Mouse (Mus musculus) embryonic facial prominence, embryonic 14.5 days (tissue): ENCODE measurements at regions not wholly inside any gene's neighbourhood (a gene's known extent, or its start where the extent isn't known, plus 50 kb on each side); places are given as distances from the start of the nearest gene placed in this dataset.
"Not testable (repeated sequence)": the region's sequence is repeated elsewhere in the genome, so short reads cannot be mapped to it uniquely, and the experiment has no call there.

Experiments
- ATAC-seq: fragments of 200-750 bp; cut with Nextera tagmentation; 2 replicates; pipeline ENCODE4 v1.8.0; 2017; ENCODE audit warnings: low read depth, moderate number of reproducible peaks, moderate TSS enrichment
- DNase-seq: peaks from one replicate; pipeline ENCODE4 v3.0.0-alpha.2; 2015; ENCODE audit warnings: low spot score
- H3K27ac ChIP-seq: fragments of 300-500 bp; sonication (generic); replicated peaks from 2 replicates; pipeline ENCODE4 v1.5.1; 2014; ENCODE audit warnings: low read depth, mild to moderate bottlenecking, low read length, moderate library complexity
- H3K27me3 ChIP-seq: fragments of 300-500 bp; sonication (generic); replicated peaks from 2 replicates; pipeline ENCODE4 v1.6.1; 2014; ENCODE audit warnings: low read length; ENCODE audit not compliant: control insufficient read depth, insufficient read depth
- H3K36me3 ChIP-seq: fragments of 300-500 bp; sonication (generic); 2 replicates; pipeline ENCODE4 v1.6.1; 2014; ENCODE audit warnings: low read length, mixed read lengths; ENCODE audit not compliant: control insufficient read depth, insufficient read depth
- H3K4me1 ChIP-seq: fragments of 300-500 bp; sonication (generic); 2 replicates; pipeline ENCODE4 v1.6.1; 2014; ENCODE audit warnings: antibody characterized with exemption, low read length; ENCODE audit not compliant: control insufficient read depth, insufficient read depth
- H3K4me2 ChIP-seq: fragments of 300-500 bp; sonication (generic); 2 replicates; pipeline ENCODE4 v1.6.1; 2014; ENCODE audit warnings: low read depth, mild to moderate bottlenecking, low read length, moderate library complexity, mixed read lengths
- H3K4me3 ChIP-seq: fragments of 300-500 bp; sonication (generic); 2 replicates; pipeline ENCODE4 v1.5.1; 2014; ENCODE audit warnings: low read depth, mild to moderate bottlenecking, low read length
- H3K9ac ChIP-seq: fragments of 300-500 bp; sonication (generic); 2 replicates; pipeline ENCODE4 v1.6.1; 2014; ENCODE audit warnings: low read depth, mild to moderate bottlenecking, low read length, moderate library complexity, mixed read lengths
- H3K9me3 ChIP-seq: fragments of 300-500 bp; sonication (generic); 2 replicates; pipeline ENCODE4 v1.6.1; 2016; ENCODE audit warnings: low read length; ENCODE audit not compliant: control insufficient read depth
- WGBS: fragments of 180-500 bp; shearing (Covaris S2); extraction: QIAGEN DNeasy Blood & Tissue Kit; methylation state at CpG from one replicate; pipeline ENCODE4 v1.1.7; 2014; 5-methylcytosine and 5-hydroxymethylcytosine counted together

GRCm38 (mm10) chr13:44493884-44494283 is 235.4 kb upstream of the Jarid2 start:
- H3K27me3 ChIP-seq: no peaks in the 10 kb centered on the region
- DNase-seq (no peak), ATAC-seq (no peak)
- H3K4me1 ChIP-seq: peaks cover 28% of the 10 kb centered on the region; the same call in 1 of the 2 replicates
- H3K4me3 ChIP-seq: no peak overlapping the region
- H3K4me2 ChIP-seq: no peak overlapping the region
- H3K27ac ChIP-seq: no peak overlapping the region
- no peaks in the 10 kb centered on the region for H3K9me3 ChIP-seq
- H3K36me3 ChIP-seq: no peaks in the 10 kb centered on the region
- 40% methylated on average over 3 of the region's 3 CpGs for WGBS
- no peak overlapping the region for H3K9ac ChIP-seq

- no peak overlapping the region for H3K9ac ChIP-seq
- H3K4me3 ChIP-seq: no peak overlapping the region
- WGBS: 63% methylated on average over 10 of the region's 10 CpGs
- H3K27me3 ChIP-seq: no peaks in the 10 kb centered on the region
- DNase-seq: no peak
- no peak overlapping the region for H3K4me2 ChIP-seq
- H3K36me3 ChIP-seq: no peaks in the 10 kb centered on the region
- peaks cover 28% of the 10 kb centered on the region; the same call in 1 of the 2 replicates for H3K4me1 ChIP-seq
- ATAC-seq: no peak
- no peaks in the 10 kb centered on the region for H3K9me3 ChIP-seq
- no peak overlapping the region for H3K27ac ChIP-seq
These were observed 233.8 kb upstream of the Jarid2 start for GRCm38 (mm10) chr13:44495450-44495849.

- no peaks in the 10 kb centered on the region for H3K27me3 ChIP-seq
- peaks cover 25% of the 10 kb centered on the region; the same call in 1 of the 2 replicates for H3K4me1 ChIP-seq
- H3K9me3 ChIP-seq: no peaks in the 10 kb centered on the region
- no peaks in the 10 kb centered on the region for H3K36me3 ChIP-seq
- H3K4me2 ChIP-seq: no peak overlapping the region
- no peak overlapping the region for H3K4me3 ChIP-seq
- H3K9ac ChIP-seq: no peak overlapping the region
- ATAC-seq (no peak), DNase-seq (no peak)
- no peak overlapping the region for H3K27ac ChIP-seq
- WGBS: 37% methylated on average over 9 of the region's 9 CpGs
These were observed 232.7 kb upstream of the Jarid2 start for GRCm38 (mm10) chr13:44496596-44496995.

GRCm38 (mm10) chr13:44500896-44501295 is 228.4 kb upstream of the Jarid2 start:
- H3K4me3 ChIP-seq, H3K4me1 ChIP-seq, ATAC-seq, H3K36me3 ChIP-seq, H3K27ac ChIP-seq, H3K4me2 ChIP-seq, H3K9me3 ChIP-seq, DNase-seq, H3K9ac ChIP-seq, H3K27me3 ChIP-seq: not testable (repeated sequence)
- 83% methylated on average over 5 of the region's 5 CpGs for WGBS

GRCm38 (mm10) chr13:44501777-44502321 is 227.4 kb upstream of the Jarid2 start:
- no peak overlapping the region for H3K9ac ChIP-seq
- H3K36me3 ChIP-seq: no peaks in the 10 kb centered on the region
- no peaks in the 10 kb centered on the region for H3K4me1 ChIP-seq
- H3K4me2 ChIP-seq: no peak overlapping the region
- no peaks in the 10 kb centered on the region for H3K9me3 ChIP-seq
- 48% methylated on average over 5 of the region's 5 CpGs for WGBS
- ATAC-seq: peak; percentile 86
- DNase-seq: peak; percentile 87
- H3K4me3 ChIP-seq: no peak overlapping the region
- H3K27me3 ChIP-seq: no peaks in the 10 kb centered on the region
- no peak overlapping the region for H3K27ac ChIP-seq

GRCm38 (mm10) chr13:44502612-44503256 is 226.5 kb upstream of the Jarid2 start:
- Histone ChIP-seq H3K27me3 (no peaks in the 10 kb centered on the region), H3K4me3 (no peak overlapping the region), H3K4me2 (no peak overlapping the region), H3K9ac (no peak overlapping the region), H3K36me3 (no peaks in the 10 kb centered on the region), H3K4me1 (no peaks in the 10 kb centered on the region), H3K9me3 (no peaks in the 10 kb centered on the region), H3K27ac (no peak overlapping the region)
- no peak for ATAC-seq
- DNase-seq: no peak
- 68% methylated on average over 10 of the region's 10 CpGs for WGBS

- ATAC-seq: no peak
- H3K9me3 ChIP-seq: no peaks in the 10 kb centered on the region
- DNase-seq: no peak
- H3K27me3 ChIP-seq: no peaks in the 10 kb centered on the region
- no peak overlapping the region for H3K27ac ChIP-seq
- no peaks in the 10 kb centered on the region for H3K36me3 ChIP-seq
- no peaks in the 10 kb centered on the region; the same call in 1 of the 2 replicates for H3K4me1 ChIP-seq
- 74% methylated on average over 15 of the region's 15 CpGs for WGBS
- H3K9ac ChIP-seq: no peak overlapping the region
- H3K4me2 ChIP-seq: no peak overlapping the region
- no peak overlapping the region for H3K4me3 ChIP-seq
These were observed 225.9 kb upstream of the Jarid2 start for GRCm38 (mm10) chr13:44503257-44503950.

GRCm38 (mm10) chr13:44504455-44504854 is 224.8 kb upstream of the Jarid2 start:
- H3K36me3 ChIP-seq: no peaks in the 10 kb centered on the region
- H3K27me3 ChIP-seq: no peaks in the 10 kb centered on the region
- no peaks in the 10 kb centered on the region; the same call in 1 of the 2 replicates for H3K4me1 ChIP-seq
- no peak overlapping the region for H3K27ac ChIP-seq
- 83% methylated on average over 6 of the region's 6 CpGs for WGBS
- DNase-seq: no peak
- no peak overlapping the region for H3K9ac ChIP-seq
- no peak overlapping the region for H3K4me2 ChIP-seq
- ATAC-seq: no peak
- no peaks in the 10 kb centered on the region for H3K9me3 ChIP-seq
- no peak overlapping the region for H3K4me3 ChIP-seq
